Mouse (Mus musculus) lung, postnatal 14 days (tissue): Measurements from ENCODE around the gene Fkbp2.
A peak's percentile ranks its signal among the peaks of the same experiment; 100 is the strongest.

Experiments used
- DNase-seq: peaks from one replicate; pipeline ENCODE4 v3.0.0; 2021

The Fkbp2 gene

DNA sequence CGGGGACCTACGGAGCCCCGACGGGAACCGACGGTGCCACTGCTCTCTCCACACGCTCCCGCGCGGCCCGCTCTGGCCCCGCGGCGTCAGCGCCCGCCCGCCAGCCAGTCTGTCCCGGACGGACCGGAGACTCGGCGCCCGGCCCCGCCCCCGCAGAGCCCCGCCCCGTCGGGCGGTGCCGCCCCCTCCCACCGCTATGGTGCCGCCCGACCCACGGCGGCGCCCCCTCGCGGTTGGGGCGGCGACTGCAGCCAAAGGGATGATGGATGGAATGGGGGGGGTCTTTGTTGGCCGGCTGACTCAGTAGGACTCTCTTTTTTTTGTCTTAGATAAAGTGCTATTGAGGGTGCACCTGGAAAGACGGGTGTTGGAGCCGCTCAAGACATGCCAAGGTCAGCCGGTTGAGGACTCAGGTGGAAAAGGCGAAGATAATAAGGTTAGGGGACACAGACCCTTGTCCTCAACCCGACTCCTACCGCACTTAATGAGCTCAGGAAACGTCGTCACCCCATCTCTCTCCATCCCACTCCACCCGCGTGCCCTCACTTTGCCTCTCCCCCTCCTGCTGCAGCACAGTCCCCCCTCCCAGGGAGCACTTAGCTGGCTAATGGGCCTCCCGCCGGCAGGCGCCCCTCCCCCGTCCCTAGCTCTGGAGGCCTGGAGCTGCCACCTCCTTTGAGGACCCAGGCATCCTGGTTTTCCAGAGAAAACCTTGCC is 10.5 kb downstream of the Fkbp2 start:
- peak; percentile 85 for DNase-seq

DNA sequence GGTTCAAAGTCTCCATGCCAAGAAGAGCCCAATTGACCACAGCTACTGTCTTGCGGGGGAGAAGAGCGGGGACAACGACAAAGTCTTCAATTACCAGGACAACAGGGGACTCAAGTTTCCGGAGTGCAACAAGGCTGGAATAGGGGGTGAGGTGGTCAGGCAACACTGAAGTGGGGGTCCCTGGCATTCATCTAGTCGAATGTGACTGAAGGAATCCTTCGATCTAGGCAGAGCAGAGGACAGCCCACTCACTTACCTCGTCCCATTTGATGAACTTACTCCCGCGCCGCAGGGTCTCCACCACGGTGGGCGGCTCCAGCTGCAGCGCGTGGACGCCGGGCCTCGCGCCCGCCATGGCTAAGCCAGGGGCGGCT is 11.0 kb downstream of the Fkbp2 start:
- no peak for DNase-seq

- peak; percentile 55 for DNase-seq
Measured at GRCm38 (mm10) chr19:6968491-6969271, 11.6 kb downstream of the Fkbp2 start.

DNA sequence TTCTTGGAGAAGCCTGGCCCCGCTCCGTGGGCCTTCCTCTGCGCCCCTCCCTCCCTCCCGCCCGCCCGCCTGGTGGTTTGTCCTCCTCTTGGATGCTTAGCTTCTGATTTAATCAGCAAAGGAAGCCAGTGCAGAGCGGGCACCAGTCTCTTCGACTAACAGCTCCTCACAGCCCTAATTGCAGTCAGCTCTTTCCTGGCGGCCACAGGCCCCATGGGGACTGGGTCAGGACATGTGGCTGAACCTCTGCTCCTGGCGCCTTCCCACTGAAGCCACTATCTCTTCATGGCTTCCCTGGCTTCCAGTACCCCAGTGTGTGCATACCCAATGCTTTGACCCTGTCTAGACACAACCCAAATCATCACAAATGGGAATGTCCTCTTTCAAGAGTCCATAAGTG is 23.8 kb downstream of the Fkbp2 start:
- no peak for DNase-seq

- no peak for DNase-seq
Measured at GRCm38 (mm10) chr19:6955424-6955823, 24.9 kb downstream of the Fkbp2 start.

- peak; percentile 75 for DNase-seq
Measured at GRCm38 (mm10) chr19:6954046-6954445, 26.3 kb downstream of the Fkbp2 start.

DNA sequence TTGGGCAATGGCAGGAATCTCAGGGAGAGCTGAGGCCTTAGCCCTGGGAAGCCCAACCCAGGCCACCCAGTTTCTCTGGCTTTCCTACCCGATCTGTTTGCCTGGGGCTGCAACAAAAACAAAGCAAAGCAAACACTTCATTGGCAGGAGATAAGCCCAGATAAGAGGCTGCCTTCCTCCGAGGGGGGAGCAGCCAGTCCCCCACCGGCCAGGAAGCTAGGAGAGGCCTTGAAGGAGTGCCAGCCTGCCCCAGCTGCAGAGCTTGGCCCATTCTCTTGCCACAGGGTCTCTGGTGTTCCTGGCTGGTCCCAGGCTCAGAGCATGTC is 27.6 kb downstream of the Fkbp2 start:
- DNase-seq: peak; percentile 72

DNA sequence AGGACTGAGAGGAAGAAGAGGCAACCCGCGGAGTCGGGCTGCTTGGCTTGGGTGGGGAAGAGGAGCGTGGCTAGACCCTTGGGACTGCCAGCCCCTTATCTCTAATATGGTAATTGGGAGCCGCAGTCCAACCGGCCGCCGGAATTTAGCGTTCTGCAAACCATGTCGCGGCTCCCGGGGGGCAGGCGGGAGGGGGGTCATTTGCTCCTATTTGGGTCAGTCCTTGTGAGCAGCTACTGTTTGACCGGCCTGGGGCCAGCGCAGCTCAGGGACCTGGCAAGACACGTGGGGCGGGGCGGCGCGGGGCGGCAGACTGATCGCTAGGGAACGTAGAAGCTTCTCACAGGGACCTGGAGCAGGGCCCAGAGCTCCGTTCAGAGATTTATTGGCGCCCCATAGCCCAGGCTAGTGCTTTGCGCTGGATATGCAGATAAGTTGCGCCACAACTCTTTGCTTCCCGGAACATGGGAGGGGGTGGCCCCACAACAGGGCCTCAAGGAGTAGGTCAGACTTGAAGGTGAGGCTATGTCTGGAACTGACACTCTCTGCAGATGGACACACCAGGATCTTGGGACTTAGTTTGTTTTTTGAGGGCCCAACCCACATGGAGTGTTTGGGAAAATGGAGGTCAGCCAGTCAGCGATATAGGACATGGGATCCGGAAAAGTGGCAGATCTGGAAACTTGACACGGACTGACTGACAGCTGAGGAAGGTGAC is 28.1 kb downstream of the Fkbp2 start:
- peak; percentile 84 for DNase-seq

GRCm38 (mm10) chr19:6951381-6951968 is 28.8 kb downstream of the Fkbp2 start:
- peak; percentile 94 for DNase-seq

DNA sequence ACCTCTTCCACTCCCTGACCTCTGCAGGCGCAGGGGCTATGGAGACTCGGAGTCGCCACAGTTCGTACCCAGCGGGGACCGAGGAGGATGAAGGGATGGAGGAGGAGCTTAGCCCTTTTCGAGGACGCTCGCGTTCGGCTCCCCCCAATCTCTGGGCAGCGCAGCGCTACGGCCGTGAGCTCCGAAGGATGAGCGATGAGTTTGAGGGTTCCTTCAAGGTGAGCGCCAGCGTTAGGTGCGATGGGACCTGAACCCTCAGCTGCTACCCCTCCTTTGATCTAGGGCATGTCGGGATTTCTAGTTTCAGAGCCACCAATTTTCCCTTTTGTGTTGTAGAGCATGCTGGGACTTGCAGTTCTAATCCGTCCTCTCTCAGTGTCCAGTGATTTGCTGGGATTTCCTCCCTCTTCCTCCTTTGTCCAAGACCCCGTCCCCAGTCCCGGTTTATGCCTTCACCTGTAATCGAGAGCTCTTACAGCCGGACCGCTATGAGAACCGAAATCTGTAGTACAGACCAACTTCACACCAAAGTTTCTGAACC is 29.6 kb downstream of the Fkbp2 start:
- peak; percentile 49 for DNase-seq

DNA sequence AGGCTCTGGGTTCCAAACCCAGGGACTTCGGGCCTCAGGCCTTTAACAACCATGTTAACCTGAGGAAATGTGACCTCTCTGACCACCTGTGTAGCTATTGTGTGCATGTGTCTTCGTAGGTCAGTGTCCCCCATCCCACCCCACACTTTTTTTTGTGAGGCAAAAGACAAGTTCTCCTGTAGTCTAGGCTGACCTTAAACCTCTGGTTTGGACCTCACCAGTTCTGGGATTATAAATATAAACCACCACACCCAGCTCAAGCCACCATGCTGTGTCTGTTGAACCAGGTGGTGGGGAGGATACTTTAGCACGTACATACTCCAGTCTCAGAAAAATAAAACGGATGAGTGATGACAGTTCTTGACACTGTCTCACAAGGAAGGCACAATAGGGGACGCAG is 30.4 kb downstream of the Fkbp2 start:
- DNase-seq: no peak

GRCm38 (mm10) chr19:6949532-6949931 is 30.8 kb downstream of the Fkbp2 start:
- DNase-seq: no peak

DNA sequence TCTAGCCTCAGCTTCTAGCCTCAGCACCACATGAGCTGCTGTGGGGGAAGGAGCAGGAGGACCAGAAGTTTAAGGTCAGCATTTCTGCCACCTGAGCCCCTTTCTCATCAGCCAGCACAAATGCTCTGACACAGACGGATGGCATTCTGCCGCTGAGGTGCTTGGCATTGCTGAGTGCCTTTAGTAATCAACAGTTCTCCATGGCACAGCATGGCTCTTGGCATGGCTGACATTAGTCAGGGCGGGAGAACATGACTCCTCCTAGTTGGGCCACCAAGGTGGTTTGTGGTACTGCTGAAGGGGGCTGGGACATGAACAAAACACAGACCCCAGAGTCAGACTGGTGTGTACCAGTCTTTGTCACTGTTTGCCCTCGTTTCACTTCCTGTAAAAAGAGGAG is 32.1 kb downstream of the Fkbp2 start:
- no peak for DNase-seq

DNA sequence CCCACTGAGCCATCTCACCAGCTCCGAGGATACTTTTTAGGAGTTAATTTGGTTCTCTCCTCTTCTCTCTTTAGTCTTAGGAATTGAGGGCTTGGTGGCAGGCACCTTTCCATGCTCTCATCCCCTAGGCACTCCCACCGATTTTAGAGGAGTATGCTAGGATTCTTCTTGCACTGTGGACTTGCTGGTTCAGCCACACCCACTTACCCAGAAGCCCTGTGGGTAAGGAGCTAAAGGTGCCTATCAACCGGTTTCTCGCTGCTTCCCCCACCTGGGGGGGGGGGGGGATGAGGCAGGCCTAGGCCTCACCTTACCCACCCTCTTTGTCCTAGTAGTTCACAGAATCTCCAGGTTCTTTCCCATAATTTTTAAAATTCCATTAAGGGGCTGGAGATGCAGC is 32.6 kb downstream of the Fkbp2 start:
- DNase-seq: no peak

DNA sequence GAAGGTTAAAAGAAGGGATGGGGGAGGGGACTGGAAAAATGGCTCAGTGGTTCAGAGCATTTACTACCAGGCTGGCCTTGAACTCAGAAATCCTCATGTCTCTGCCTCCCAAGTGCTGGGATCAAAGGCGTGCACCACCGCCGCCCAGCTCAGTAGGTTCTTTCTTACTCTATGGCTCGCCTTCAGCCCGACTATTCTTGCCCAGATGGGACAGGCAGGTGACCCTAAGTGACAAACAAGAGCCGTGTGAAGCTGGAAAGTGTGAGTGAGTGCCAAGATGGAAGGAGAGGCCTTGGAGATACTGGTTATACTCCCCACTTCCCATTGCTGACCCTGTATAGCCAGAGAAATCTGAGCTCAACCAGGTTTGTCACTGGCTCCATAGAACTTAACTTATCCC is 36.6 kb downstream of the Fkbp2 start:
- no peak for DNase-seq

DNA sequence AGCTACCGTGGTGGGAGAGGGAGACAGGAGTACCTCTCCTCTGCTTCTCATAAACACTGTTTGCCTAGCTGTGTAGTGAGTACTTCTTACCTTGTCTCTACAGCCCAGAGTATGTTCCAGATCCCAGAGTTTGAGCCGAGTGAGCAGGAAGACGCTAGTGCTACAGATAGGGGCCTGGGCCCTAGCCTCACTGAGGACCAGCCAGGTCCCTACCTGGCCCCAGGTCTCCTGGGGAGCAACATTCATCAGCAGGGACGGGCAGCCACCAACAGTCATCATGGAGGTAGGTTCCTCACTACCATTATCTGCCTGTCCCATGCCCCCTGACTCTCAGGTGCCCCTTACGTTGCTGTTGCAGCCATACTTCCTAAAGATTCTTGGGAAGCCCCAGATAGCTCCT is 37.5 kb downstream of the Fkbp2 start:
- no peak for DNase-seq

- DNase-seq: peak; percentile 95
Measured at GRCm38 (mm10) chr19:6942249-6942691, 38.0 kb downstream of the Fkbp2 start, which contains the start of gene Gpr137. Gene Gpr137, minus strand, starts transcription at chr19:6942480.

DNA sequence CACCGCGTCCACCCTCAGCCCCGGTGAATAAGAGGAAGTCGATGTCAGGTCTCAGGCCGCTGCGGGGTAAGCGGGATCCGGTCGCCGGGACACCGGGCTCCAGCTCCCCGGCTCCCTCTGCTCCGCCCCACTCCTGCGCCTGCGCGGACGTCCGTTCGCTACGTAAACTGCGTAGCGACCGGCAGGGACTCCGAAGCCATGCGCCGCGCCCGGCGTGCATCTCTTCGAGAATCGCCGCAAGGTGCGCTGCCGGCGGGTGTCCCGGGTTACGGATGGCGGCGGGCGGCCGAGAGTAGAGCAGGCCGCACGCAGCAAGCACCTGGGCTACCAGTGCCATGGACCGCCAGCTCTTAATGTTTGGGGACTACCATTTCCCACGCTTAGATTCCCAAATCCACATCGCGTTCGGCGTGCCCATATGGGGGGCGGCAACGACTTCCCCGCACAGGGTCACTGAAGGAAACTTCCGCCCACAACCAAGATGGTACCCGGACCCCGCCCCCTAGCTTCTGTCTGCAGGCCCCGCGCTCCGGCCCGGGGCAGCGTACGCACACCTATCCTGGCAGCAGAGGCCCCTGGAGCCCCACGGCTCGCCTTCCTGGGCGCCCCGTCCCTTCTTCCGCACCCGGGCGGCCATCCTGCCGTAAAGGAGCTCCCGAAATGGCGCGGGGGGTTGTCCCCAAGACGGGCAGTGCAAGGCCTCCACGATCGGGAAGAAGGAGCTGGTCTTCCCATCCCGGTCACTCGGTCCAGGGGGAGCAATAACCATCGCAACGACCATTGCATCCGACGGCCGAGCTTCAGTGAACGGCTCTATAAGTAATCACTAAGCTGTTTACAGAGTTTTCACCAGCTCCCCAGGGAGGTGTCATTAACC is 38.7 kb downstream of the Fkbp2 start, which contains the start of gene Bad:
Gene Bad (plus strand): TSS at position 490 of the 877 bp plus-strand sequence.
- DNase-seq: peak; percentile 96

DNA sequence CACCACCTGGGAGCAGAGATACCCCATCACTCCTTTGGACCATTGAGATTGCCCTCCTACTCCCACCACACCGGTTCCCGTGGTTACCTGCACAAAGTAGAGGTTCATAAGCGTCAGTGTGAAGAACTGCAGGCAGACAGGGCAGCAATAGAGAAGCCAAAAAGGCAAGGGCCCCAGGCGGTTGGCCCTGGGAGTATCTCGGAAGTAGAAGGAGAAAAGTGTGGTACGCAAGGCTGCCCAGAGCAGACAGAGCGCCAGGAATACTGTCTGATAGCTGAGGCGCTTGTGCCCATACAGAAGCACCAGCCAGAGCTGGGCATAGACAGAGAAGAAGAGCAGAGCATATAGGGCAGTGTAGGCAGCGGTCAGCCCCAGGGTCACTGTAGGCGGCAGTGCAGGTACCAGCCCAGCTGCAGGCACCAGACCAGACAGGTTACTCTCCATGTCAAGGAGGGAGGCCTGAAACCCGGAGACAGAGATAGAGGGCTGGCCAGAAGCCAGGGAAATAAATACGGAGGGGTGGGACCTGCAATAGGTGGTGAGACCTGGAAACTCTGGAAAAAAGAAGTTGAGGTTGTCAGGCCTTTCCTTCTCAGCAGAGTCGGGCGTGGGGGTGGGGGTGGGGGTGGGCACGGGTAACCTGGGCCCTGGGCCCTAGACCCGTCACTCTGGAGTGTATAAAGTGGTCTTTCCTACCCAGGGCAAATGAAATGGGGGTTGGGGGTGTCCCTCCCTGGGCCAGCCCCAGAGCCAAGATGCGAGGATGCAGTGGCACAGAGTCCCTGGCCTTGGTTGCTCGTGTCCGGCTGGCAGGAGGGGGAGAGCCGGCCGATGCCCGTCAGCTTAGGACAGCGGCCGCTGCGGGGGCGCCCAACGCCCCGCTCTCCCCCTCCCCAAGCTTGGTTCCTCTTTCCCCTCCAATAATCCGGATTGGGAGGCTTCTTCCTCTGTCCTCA is 39.6 kb downstream of the Fkbp2 start:
- DNase-seq: no peak

- DNase-seq: no peak
Measured at GRCm38 (mm10) chr19:6939106-6940002, 40.9 kb downstream of the Fkbp2 start.
